Mouse (Mus musculus): Measurements from ENCODE around the gene Pik3c2g.
A peak's percentile ranks its signal among the peaks of the same experiment; 100 is the strongest.

DNA sequence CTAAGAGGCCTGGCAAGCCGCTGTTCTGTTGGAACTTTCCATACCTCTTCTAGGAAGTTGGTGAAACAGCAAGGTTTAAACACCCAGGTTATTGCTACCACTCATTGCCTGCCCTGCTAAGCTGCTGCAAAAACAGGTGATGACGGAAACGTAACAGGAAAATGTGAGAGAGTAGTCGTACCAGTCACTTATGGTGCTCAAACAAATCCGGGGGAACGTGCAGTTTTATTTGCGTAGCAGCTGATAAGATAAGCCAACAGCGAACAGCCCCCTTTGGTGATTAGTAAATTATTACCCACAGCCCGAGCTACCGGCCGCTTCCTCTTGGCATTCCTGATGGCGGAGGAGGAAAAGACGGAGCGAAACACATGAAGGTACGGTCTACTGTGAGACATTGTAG lies at the start of gene Pik3c2g:
- TF ChIP-seq CTCF (IDR thresholded peaks at IDR 0.05), result no peak
- TF ChIP-seq EP300 (IDR thresholded peaks at IDR 0.05), result peak; percentile 57

Measured in lung, postnatal 0 days (tissue).